In the genomic region with DNA sequence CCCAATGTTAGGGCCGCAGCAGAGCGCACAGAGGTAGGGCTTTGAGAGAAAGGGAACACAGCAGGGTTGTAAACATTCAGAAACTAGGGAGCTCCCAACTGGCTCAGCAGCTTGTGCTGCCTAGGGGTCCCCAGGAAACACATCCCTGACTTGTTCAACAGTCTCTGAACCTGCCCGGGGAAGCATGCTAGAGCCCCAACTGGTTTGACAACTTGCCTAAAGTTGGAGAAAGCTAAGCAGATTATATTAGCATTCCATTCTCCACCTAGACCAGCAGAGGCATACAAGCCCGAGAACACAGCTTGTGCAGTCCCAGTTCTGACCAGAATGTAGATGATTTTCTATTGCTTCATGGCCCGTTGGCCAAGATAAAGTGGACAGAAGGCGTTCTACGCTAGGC, we compare ENCODE assay signal across 14 mouse cellular contexts. TPM values are rescaled to one million over a fixed set of nuclear protein-coding genes. Genes with fewer than 3 reads are reported as not detected.
DNase-seq lines count a peak whose midpoint lies in the region; ATAC-seq lines count a peak whose summit lies in the region.
"Had no signal": no experiment of that assay in that cellular context is flagged by ENCODE, and none has a peak within 500 bp of the region (broad histone marks: within the 10 kb centered on the region; RNA-seq: fewer than 3 reads in every experiment).

No protein-coding gene starts in this region.

- no peaks in the 10 kb centered on the region for H3K4me1 ChIP-seq in embryonic facial prominence, embryonic 12.5 days
- H3K4me1 ChIP-seq in kidney, embryonic 16.5 days (ENCODE audit: insufficient read depth, low read length), result 0 out of 2 replicates have a peak, but pooled peaks cover 3% of the 10 kb centered on the region
- H3K4me1 ChIP-seq: forebrain, embryonic 13.5 days had no signal

- peak; percentile 82 for ATAC-seq in embryonic facial prominence, embryonic 12.5 days (ENCODE audit: insufficient number of reproducible peaks, insufficient read depth, low FRiP score, low TSS enrichment)
- ATAC-seq in kidney, embryonic 16.5 days (ENCODE audit: low FRiP score, low TSS enrichment), result peak; percentile 86
- ATAC-seq: forebrain, embryonic 13.5 days had no signal

- 74% methylated on average over 7 of the region's 7 CpGs for WGBS in embryonic facial prominence, embryonic 12.5 days
- WGBS in kidney, embryonic 16.5 days, result 67% methylated on average over 7 of the region's 7 CpGs

- no peak overlapping the region for H3K4me2 ChIP-seq in embryonic facial prominence, embryonic 12.5 days (replicated peaks)
- H3K4me2 ChIP-seq in kidney, embryonic 16.5 days (replicated peaks; ENCODE audit: low read depth, low read length), result no peak overlapping the region
- H3K4me2 ChIP-seq: forebrain, embryonic 13.5 days; midbrain, embryonic 12.5 days had no signal

- no peaks in the 10 kb centered on the region for H3K36me3 ChIP-seq in embryonic facial prominence, embryonic 12.5 days
- no peaks in the 10 kb centered on the region for H3K36me3 ChIP-seq in kidney, embryonic 16.5 days (ENCODE audit: insufficient read depth, low read length)
- H3K36me3 ChIP-seq: midbrain, embryonic 12.5 days had no signal

- H3K9ac ChIP-seq in embryonic facial prominence, embryonic 12.5 days, result no peak overlapping the region
- H3K9ac ChIP-seq in kidney, embryonic 16.5 days (replicated peaks; ENCODE audit: low read length), result no peak overlapping the region
- H3K9ac ChIP-seq: forebrain, embryonic 13.5 days; midbrain, embryonic 12.5 days had no signal

- intact Hi-C loops in heart, postnatal 25 days (cut with DNase I), result no loop called here

- no peak overlapping the region for H3K27ac ChIP-seq in embryonic facial prominence, embryonic 12.5 days
- H3K27ac ChIP-seq in kidney, embryonic 16.5 days (ENCODE audit: low read length), result peak overlapping the region; percentile 51
- H3K27ac ChIP-seq: forebrain, embryonic 13.5 days; heart, adult 2 months; midbrain, embryonic 12.5 days had no signal

- no peaks in the 10 kb centered on the region for H3K9me3 ChIP-seq in embryonic facial prominence, embryonic 12.5 days
- no peaks in the 10 kb centered on the region for H3K9me3 ChIP-seq in kidney, embryonic 16.5 days (ENCODE audit: low read length)
- H3K9me3 ChIP-seq: forebrain, embryonic 13.5 days; midbrain, embryonic 12.5 days had no signal

- no peak overlapping the region for H3K4me3 ChIP-seq in embryonic facial prominence, embryonic 12.5 days
- no peak overlapping the region for H3K4me3 ChIP-seq in kidney, embryonic 16.5 days (ENCODE audit: low read length)
- H3K4me3 ChIP-seq: forebrain, embryonic 13.5 days; heart, adult 2 months; midbrain, embryonic 12.5 days had no signal

- peak; percentile 68 for DNase-seq in R1 (ENCODE audit: low read depth, low spot score)
- DNase-seq in lung, postnatal 25 days (ENCODE audit: low spot score), result peak; percentile 48
- DNase-seq in yolk sac, embryonic 10.5 days (ENCODE audit: low spot score), result no peak
- DNase-seq in gastrocnemius, postnatal 25 days, result no peak
- DNase-seq in heart, postnatal 25 days (ENCODE audit: low spot score), result no peak
- no peak for DNase-seq in right cerebral cortex, postnatal 4 days
- DNase-seq: cerebellum, adult 11 months; heart, adult 2 months; left cerebral cortex, postnatal 4 days; thymus, adult 2 months had no signal

- no peaks in the 10 kb centered on the region for H3K27me3 ChIP-seq in embryonic facial prominence, embryonic 12.5 days
- no peaks in the 10 kb centered on the region for H3K27me3 ChIP-seq in kidney, embryonic 16.5 days (ENCODE audit: insufficient read depth, low read length)
- H3K27me3 ChIP-seq: forebrain, embryonic 13.5 days; midbrain, embryonic 12.5 days had no signal

RNA-seq across cellular contexts. Expression of gene Tnfsf18, which starts 49.6 kb away (rescaled TPM):
- polyA plus RNA-seq in embryonic facial prominence, embryonic 12.5 days (2016; fragmentation: Nextera tagmentation; extraction: Ambion mirVana), result not detected in 2 replicates
- 0.08 TPM in 1 of 2 replicates, not detected in the other for polyA plus RNA-seq in kidney, embryonic 16.5 days (2015; fragmentation: Nextera tagmentation; extraction: Ambion mirVana)
- total RNA-seq in gastrocnemius, postnatal 25 days (2021), result not detected
- under 1 TPM in 1 of 2 experiments, not detected in 1; 0.11 TPM for total RNA-seq in heart, postnatal 25 days (2021)
- total RNA-seq: left cerebral cortex, postnatal 4 days had no signal
- polyA plus RNA-seq: heart, adult 2 months had no signal

RNA-seq across cellular contexts. Expression of gene Tnfsf4, which starts 49.6 kb away (rescaled TPM):
- not detected in 2 replicates for polyA plus RNA-seq in embryonic facial prominence, embryonic 12.5 days (2016; fragmentation: Nextera tagmentation; extraction: Ambion mirVana)
- 0.09 TPM in 1 of 2 replicates, not detected in the other for polyA plus RNA-seq in kidney, embryonic 16.5 days (2015; fragmentation: Nextera tagmentation; extraction: Ambion mirVana)
- total RNA-seq in gastrocnemius, postnatal 25 days (2021), result not detected
- not detected for total RNA-seq in heart, postnatal 25 days (2021)
- total RNA-seq: heart, adult 2 months; left cerebral cortex, postnatal 4 days had no signal
- polyA plus RNA-seq: forebrain, embryonic 13.5 days; heart, adult 2 months had no signal

Comparison
In these comparisons a context has a peak if more than half of its experiments do, and no peak if none do; other contexts are left out.
1. DNase-seq: peak in R1 (single experiment) and lung, postnatal 25 days (single experiment); none in yolk sac, embryonic 10.5 days (single experiment), gastrocnemius, postnatal 25 days (single experiment), heart, postnatal 25 days (single experiment) and right cerebral cortex, postnatal 4 days (single experiment).